Mouse (Mus musculus): Measurements from ENCODE around the gene Prr5l. TPM values are rescaled to one million over a fixed set of nuclear protein-coding genes. Genes with fewer than 3 reads are reported as not detected.

Prr5l gene
- polyA plus RNA-seq, 1 experiment = 0.43 TPM

GRCm38 (mm10) chr2:101922302-101922701 lies 39.5 kb upstream of the Prr5l start:
- Histone ChIP-seq H3K4me3 (ENCODE audit: insufficient read depth, poor library complexity, severe bottlenecking) (no peak overlapping the region), H3K79me3 (ENCODE audit: low read depth) (no peaks in the 10 kb centered on the region)
- TF ChIP-seq CTCF (IDR thresholded peaks at IDR 0.05; ENCODE audit: control insufficient read depth, insufficient read depth, insufficient read length) = no peak
- no peak for TF ChIP-seq MYOG (IDR thresholded peaks at IDR 0.05; ENCODE audit: control insufficient read depth, extremely low read depth, insufficient read length)
- no peak for TF ChIP-seq MYOD1 (IDR thresholded peaks at IDR 0.05; ENCODE audit: control insufficient read depth, insufficient read length, low read depth)
- no peak for TF ChIP-seq USF1 (IDR thresholded peaks at IDR 0.05; ENCODE audit: low read depth)
- no peak for TF ChIP-seq MAX (IDR thresholded peaks at IDR 0.05)
- TF ChIP-seq FOSL1 (IDR thresholded peaks at IDR 0.05; ENCODE audit: insufficient read depth, low read length, poor library complexity, severe bottlenecking) = no peak
- TF ChIP-seq CEBPB (IDR thresholded peaks at IDR 0.05; ENCODE audit: low read depth) = no peak

GRCm38 (mm10) chr2:101920136-101920554 lies 37.3 kb upstream of the Prr5l start:
- TF ChIP-seq MAX (IDR thresholded peaks at IDR 0.05) (no peak), MYOG (IDR thresholded peaks at IDR 0.05; ENCODE audit: control insufficient read depth, extremely low read depth, insufficient read length) (no peak), USF1 (IDR thresholded peaks at IDR 0.05; ENCODE audit: low read depth) (no peak), MYOD1 (IDR thresholded peaks at IDR 0.05; ENCODE audit: control insufficient read depth, insufficient read length, low read depth) (no peak), CTCF (IDR thresholded peaks at IDR 0.05; ENCODE audit: control insufficient read depth, insufficient read depth, insufficient read length) (no peak), CEBPB (IDR thresholded peaks at IDR 0.05; ENCODE audit: low read depth) (no peak), FOSL1 (IDR thresholded peaks at IDR 0.05; ENCODE audit: insufficient read depth, low read length, poor library complexity, severe bottlenecking) (no peak)
- H3K79me2 ChIP-seq (ENCODE audit: control insufficient read depth, insufficient read depth) = no peaks in the 10 kb centered on the region
- no peak overlapping the region for H3ac ChIP-seq (ENCODE audit: control insufficient read depth, insufficient read length, low read depth)
- no peaks in the 10 kb centered on the region for H3K36me3 ChIP-seq (ENCODE audit: control insufficient read depth, insufficient read depth)
- H3K79me3 ChIP-seq (ENCODE audit: low read depth) = no peaks in the 10 kb centered on the region
- no peak overlapping the region for H3K4me3 ChIP-seq (ENCODE audit: insufficient read depth, poor library complexity, severe bottlenecking)
- no peaks in the 10 kb centered on the region for H3K27me3 ChIP-seq (ENCODE audit: control insufficient read depth, insufficient read depth, insufficient read length)

More at GRCm38 (mm10) chr2:101922302-101922701, 39.5 kb upstream of the Prr5l start:
- Histone ChIP-seq H3K79me2 (ENCODE audit: control insufficient read depth, insufficient read depth) (no peaks in the 10 kb centered on the region), H3ac (ENCODE audit: control insufficient read depth, insufficient read length, low read depth) (no peak overlapping the region), H3K36me3 (ENCODE audit: control insufficient read depth, insufficient read depth) (no peaks in the 10 kb centered on the region), H3K27me3 (ENCODE audit: control insufficient read depth, insufficient read depth, insufficient read length) (no peaks in the 10 kb centered on the region)

- Histone ChIP-seq H3K27me3 (ENCODE audit: control insufficient read depth, insufficient read depth, insufficient read length) (no peaks in the 10 kb centered on the region), H3K79me3 (ENCODE audit: low read depth) (no peaks in the 10 kb centered on the region), H3ac (ENCODE audit: control insufficient read depth, insufficient read length, low read depth) (no peak overlapping the region), H3K36me3 (ENCODE audit: control insufficient read depth, insufficient read depth) (no peaks in the 10 kb centered on the region), H3K79me2 (ENCODE audit: control insufficient read depth, insufficient read depth) (no peaks in the 10 kb centered on the region), H3K4me3 (ENCODE audit: insufficient read depth, poor library complexity, severe bottlenecking) (no peak overlapping the region)
- TF ChIP-seq USF1 (IDR thresholded peaks at IDR 0.05; ENCODE audit: low read depth) = no peak
- no peak for TF ChIP-seq FOSL1 (IDR thresholded peaks at IDR 0.05; ENCODE audit: insufficient read depth, low read length, poor library complexity, severe bottlenecking)
- TF ChIP-seq MYOD1 (IDR thresholded peaks at IDR 0.05; ENCODE audit: control insufficient read depth, insufficient read length, low read depth) = no peak
- TF ChIP-seq CTCF (IDR thresholded peaks at IDR 0.05; ENCODE audit: control insufficient read depth, insufficient read depth, insufficient read length) = no peak
- no peak for TF ChIP-seq CEBPB (IDR thresholded peaks at IDR 0.05; ENCODE audit: low read depth)
- no peak for TF ChIP-seq MYOG (IDR thresholded peaks at IDR 0.05; ENCODE audit: control insufficient read depth, extremely low read depth, insufficient read length)
- TF ChIP-seq MAX (IDR thresholded peaks at IDR 0.05) = no peak
Measured at GRCm38 (mm10) chr2:101918518-101918917, 35.7 kb upstream of the Prr5l start.

- Histone ChIP-seq H3K79me2 (ENCODE audit: control insufficient read depth, insufficient read depth) (no peaks in the 10 kb centered on the region), H3K4me3 (ENCODE audit: insufficient read depth, poor library complexity, severe bottlenecking) (no peak overlapping the region), H3K79me3 (ENCODE audit: low read depth) (no peaks in the 10 kb centered on the region), H3ac (ENCODE audit: control insufficient read depth, insufficient read length, low read depth) (no peak overlapping the region), H3K27me3 (ENCODE audit: control insufficient read depth, insufficient read depth, insufficient read length) (no peaks in the 10 kb centered on the region), H3K36me3 (ENCODE audit: control insufficient read depth, insufficient read depth) (no peaks in the 10 kb centered on the region)
- TF ChIP-seq CTCF (IDR thresholded peaks at IDR 0.05; ENCODE audit: control insufficient read depth, insufficient read depth, insufficient read length) (no peak), USF1 (IDR thresholded peaks at IDR 0.05; ENCODE audit: low read depth) (no peak), MYOG (IDR thresholded peaks at IDR 0.05; ENCODE audit: control insufficient read depth, extremely low read depth, insufficient read length) (no peak), MAX (IDR thresholded peaks at IDR 0.05) (no peak), FOSL1 (IDR thresholded peaks at IDR 0.05; ENCODE audit: insufficient read depth, low read length, poor library complexity, severe bottlenecking) (no peak), MYOD1 (IDR thresholded peaks at IDR 0.05; ENCODE audit: control insufficient read depth, insufficient read length, low read depth) (no peak), CEBPB (IDR thresholded peaks at IDR 0.05; ENCODE audit: low read depth) (no peak)
Measured at GRCm38 (mm10) chr2:101909326-101910080, 26.7 kb upstream of the Prr5l start.

GRCm38 (mm10) chr2:101908773-101909172 lies 25.9 kb upstream of the Prr5l start:
- Histone ChIP-seq H3ac (ENCODE audit: control insufficient read depth, insufficient read length, low read depth) (no peak overlapping the region), H3K79me3 (ENCODE audit: low read depth) (no peaks in the 10 kb centered on the region), H3K79me2 (ENCODE audit: control insufficient read depth, insufficient read depth) (no peaks in the 10 kb centered on the region), H3K4me3 (ENCODE audit: insufficient read depth, poor library complexity, severe bottlenecking) (no peak overlapping the region), H3K36me3 (ENCODE audit: control insufficient read depth, insufficient read depth) (no peaks in the 10 kb centered on the region), H3K27me3 (ENCODE audit: control insufficient read depth, insufficient read depth, insufficient read length) (no peaks in the 10 kb centered on the region)
- TF ChIP-seq MYOD1 (IDR thresholded peaks at IDR 0.05; ENCODE audit: control insufficient read depth, insufficient read length, low read depth) (no peak), CEBPB (IDR thresholded peaks at IDR 0.05; ENCODE audit: low read depth) (no peak), MYOG (IDR thresholded peaks at IDR 0.05; ENCODE audit: control insufficient read depth, extremely low read depth, insufficient read length) (no peak), CTCF (IDR thresholded peaks at IDR 0.05; ENCODE audit: control insufficient read depth, insufficient read depth, insufficient read length) (no peak), USF1 (IDR thresholded peaks at IDR 0.05; ENCODE audit: low read depth) (no peak), FOSL1 (IDR thresholded peaks at IDR 0.05; ENCODE audit: insufficient read depth, low read length, poor library complexity, severe bottlenecking) (no peak), MAX (IDR thresholded peaks at IDR 0.05) (no peak)
